Mouse (Mus musculus) 3134 (cell line): ENCODE results near the gene Btbd35f11.
"Not testable (repeated sequence)": the region's sequence is repeated elsewhere in the genome, so short reads cannot be mapped to it uniquely, and the experiment has no call there.

ENCODE experiments used
- DNase-seq: peaks from one replicate; pipeline ENCODE4 v3.0.0-alpha.2; 2011; ENCODE audit warnings: low spot score; ENCODE audit not compliant: insufficient read length; ENCODE audit errors: extremely low read depth

Gene Btbd35f11

DNA sequence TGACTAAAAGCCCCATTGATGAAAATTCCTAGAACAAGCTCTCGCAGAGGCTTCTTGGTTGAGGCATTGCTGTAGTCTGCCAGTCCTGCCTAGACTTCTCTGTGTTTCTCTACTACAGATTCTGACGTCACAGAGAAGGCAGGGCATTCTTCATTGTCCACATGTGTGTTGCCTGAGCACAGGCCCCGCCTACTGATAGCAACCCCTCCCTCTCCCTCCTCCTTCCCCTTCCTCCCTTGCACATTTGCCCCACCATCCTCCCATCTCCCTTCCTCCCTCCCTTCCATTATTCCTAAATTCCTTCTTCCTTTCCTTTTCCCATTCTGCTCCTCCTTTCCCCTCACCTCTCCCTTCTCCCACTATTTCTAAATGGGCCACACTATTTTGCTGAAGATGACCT, at the start of gene Btbd35f11:
Gene Btbd35f11, minus strand, starts transcription at position 101 of the 400 bp plus-strand sequence.
- DNase-seq, result not testable (repeated sequence)

DNA sequence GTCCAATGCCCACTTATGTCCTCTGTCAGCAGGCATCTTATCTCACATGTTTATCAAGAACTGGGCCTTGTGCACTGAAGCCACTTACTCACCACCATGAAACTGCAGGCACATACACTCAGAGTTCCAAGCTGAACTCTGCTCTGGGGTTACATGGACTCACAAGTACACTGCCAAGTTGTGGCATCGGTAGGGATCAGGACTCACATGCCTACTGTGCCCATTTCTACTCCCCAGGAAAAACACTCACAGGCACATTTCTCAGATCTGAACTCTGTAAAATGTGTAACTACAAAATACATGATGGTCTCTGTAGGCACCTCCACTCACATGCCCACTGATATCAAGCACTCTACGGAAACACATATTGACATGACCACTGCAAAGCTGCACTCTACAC, 33.5 kb downstream of the Btbd35f11 start:
- not testable (repeated sequence) for DNase-seq
